ENCODE assay signal across 9 mouse cellular contexts in the genomic region with DNA sequence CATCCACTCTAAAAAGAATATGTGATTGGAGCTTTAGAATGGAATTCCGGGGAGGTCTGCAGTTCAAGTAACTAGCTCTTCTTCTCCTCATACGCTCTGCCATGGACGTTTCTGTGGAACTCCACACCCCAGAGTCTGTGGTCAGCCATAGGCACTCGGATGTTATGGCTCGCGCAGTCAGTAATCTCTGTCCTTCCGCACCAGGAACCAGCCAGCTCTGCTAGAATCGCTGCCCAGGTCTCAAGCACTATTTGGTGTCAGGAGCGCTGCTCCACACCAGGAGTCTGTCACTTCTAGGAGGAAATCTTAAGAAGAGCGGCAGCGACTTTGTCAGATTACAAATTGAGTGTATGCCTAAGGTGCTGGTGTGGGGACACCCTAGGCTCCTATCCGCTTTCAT. TPM values are rescaled to one million over a fixed set of nuclear protein-coding genes. Genes with fewer than 3 reads are reported as not detected.
DNase-seq lines count a peak whose midpoint lies in the region; ATAC-seq and TF ChIP-seq lines count a peak whose summit lies in the region.
"Had no signal": no experiment of that assay in that cellular context is flagged by ENCODE, and none has a peak within 500 bp of the region (broad histone marks: within the 10 kb centered on the region; RNA-seq: fewer than 3 reads in every experiment).

No protein-coding gene starts in this region.

- peak overlapping the region; percentile 67 for H3K4me2 ChIP-seq in embryonic facial prominence, embryonic 11.5 days (ENCODE audit: low read depth, low read length)
- H3K4me2 ChIP-seq in hindbrain, postnatal 0 days (ENCODE audit: low read depth, low read length), result peak overlapping the region; percentile 54; the same call in 1 of the 2 replicates
- H3K4me2 ChIP-seq in midbrain, embryonic 14.5 days (ENCODE audit: low read length), result peak overlapping the region; percentile 52

- peak; percentile 85 for DNase-seq in heart, adult 11 months
- DNase-seq in heart, postnatal 36 days, result no peak
- DNase-seq in embryonic facial prominence, embryonic 11.5 days (ENCODE audit: low spot score), result no peak
- no peak for DNase-seq in hindbrain, postnatal 0 days (ENCODE audit: low spot score)
- DNase-seq in midbrain, embryonic 14.5 days, result peak; percentile 18
- no peak for DNase-seq in right cerebral cortex, adult 2 months (ENCODE audit: low spot score in 2 of 2)
- DNase-seq in thymus, postnatal 25 days, result no peak
- no peak for DNase-seq in B cell, adult 2 months

- no peaks in the 10 kb centered on the region for H3K4me1 ChIP-seq in embryonic facial prominence, embryonic 11.5 days (ENCODE audit: control insufficient read depth, insufficient read depth, low read length)
- H3K4me1 ChIP-seq in hindbrain, postnatal 0 days (ENCODE audit: insufficient read depth, low read length), result no peaks in the 10 kb centered on the region
- peaks cover 9% of the 10 kb centered on the region; the same call in 1 of the 2 replicates for H3K4me1 ChIP-seq in midbrain, embryonic 14.5 days (ENCODE audit: control insufficient read depth, insufficient read depth, low read length)

- ATAC-seq in embryonic facial prominence, embryonic 11.5 days (replicated peaks; ENCODE audit: insufficient number of reproducible peaks, low FRiP score, low TSS enrichment, low read depth), result no peak
- no peak for ATAC-seq in hindbrain, postnatal 0 days
- no peak for ATAC-seq in midbrain, embryonic 14.5 days (ENCODE audit: low FRiP score, low TSS enrichment)
- ATAC-seq: activated CD4-positive, CD25-positive, alpha-beta regulatory T cell, adult 4 months had no signal

- peaks cover 40% of the 10 kb centered on the region for H3K27me3 ChIP-seq in embryonic facial prominence, embryonic 11.5 days (ENCODE audit: control insufficient read depth, insufficient read depth, low read length)
- peaks cover 79% of the 10 kb centered on the region for H3K27me3 ChIP-seq in hindbrain, postnatal 0 days (ENCODE audit: insufficient read depth, low read length)
- peaks cover 92% of the 10 kb centered on the region for H3K27me3 ChIP-seq in midbrain, embryonic 14.5 days (ENCODE audit: control insufficient read depth, insufficient read depth, low read length)

- no peaks in the 10 kb centered on the region for H3K36me3 ChIP-seq in embryonic facial prominence, embryonic 11.5 days (replicated peaks; ENCODE audit: control insufficient read depth, insufficient read depth, low read depth, low read length)
- H3K36me3 ChIP-seq in hindbrain, postnatal 0 days (ENCODE audit: insufficient read depth, low read length), result no peaks in the 10 kb centered on the region
- H3K36me3 ChIP-seq in midbrain, embryonic 14.5 days (ENCODE audit: control insufficient read depth, insufficient read depth, low read length), result no peaks in the 10 kb centered on the region

- no peak overlapping the region for H3K27ac ChIP-seq in embryonic facial prominence, embryonic 11.5 days (replicated peaks; ENCODE audit: low read depth, low read length)
- no peak overlapping the region for H3K27ac ChIP-seq in hindbrain, postnatal 0 days
- no peak overlapping the region for H3K27ac ChIP-seq in midbrain, embryonic 14.5 days (replicated peaks; ENCODE audit: low read depth, low read length)

- H3K9me3 ChIP-seq in embryonic facial prominence, embryonic 11.5 days (replicated peaks; ENCODE audit: control insufficient read depth, low read length), result no peaks in the 10 kb centered on the region
- H3K9me3 ChIP-seq in hindbrain, postnatal 0 days (ENCODE audit: low read length), result no peaks in the 10 kb centered on the region
- no peaks in the 10 kb centered on the region for H3K9me3 ChIP-seq in midbrain, embryonic 14.5 days (ENCODE audit: control insufficient read depth, low read length)

- intact Hi-C loops in heart, postnatal 36 days (cut with DNase I), result loop anchor here (5.0 to 10.0 kb wide), 4 partner anchors 326 to 1014 kb away; no protein-coding TSS in a partner anchor

- TF ChIP-seq CTCF in hindbrain, postnatal 0 days (IDR thresholded peaks at IDR 0.05; ENCODE audit: low read depth), result no peak

- H3K4me3 ChIP-seq in embryonic facial prominence, embryonic 11.5 days (ENCODE audit: low read depth, low read length), result peak overlapping the region; percentile 59
- no peak overlapping the region for H3K4me3 ChIP-seq in hindbrain, postnatal 0 days (ENCODE audit: low read length)
- peak overlapping the region; percentile 25; the same call in 1 of the 2 replicates for H3K4me3 ChIP-seq in midbrain, embryonic 14.5 days (replicated peaks; ENCODE audit: low read depth, low read length)

- H3K9ac ChIP-seq in embryonic facial prominence, embryonic 11.5 days (replicated peaks; ENCODE audit: low read length), result no peak overlapping the region; the same call in 1 of the 2 replicates
- no peak overlapping the region for H3K9ac ChIP-seq in hindbrain, postnatal 0 days (replicated peaks; ENCODE audit: low read length)
- H3K9ac ChIP-seq in midbrain, embryonic 14.5 days (replicated peaks; ENCODE audit: low read length), result no peak overlapping the region

- WGBS in embryonic facial prominence, embryonic 11.5 days, result 4% methylated on average over 12 of the region's 12 CpGs
- 2% methylated on average over 12 of the region's 12 CpGs for WGBS in hindbrain, postnatal 0 days
- WGBS in midbrain, embryonic 14.5 days, result 2% methylated on average over 12 of the region's 12 CpGs

RNA-seq across cellular contexts. Expression of a gene that starts 3.8 kb away (rescaled TPM):
- 1 to 10 TPM; 4.3 to 6.5 TPM for total RNA-seq in heart, postnatal 36 days (2021)
- polyA plus RNA-seq in embryonic facial prominence, embryonic 11.5 days (2014; fragmentation: Nextera tagmentation; extraction: Ambion mirVana), result 43.8 and 46.8 TPM in 2 replicates
- 8.7 and 17.6 TPM in 2 replicates for total RNA-seq in hindbrain, postnatal 0 days (2014; rRNA removed)
- polyA plus RNA-seq in hindbrain, postnatal 0 days (2015; fragmentation: Nextera tagmentation; extraction: Ambion mirVana), result 7.1 and 8.5 TPM in 2 replicates
- 0.42 and 8.2 TPM in 2 replicates for polyA plus RNA-seq in midbrain, embryonic 14.5 days (2014; fragmentation: Nextera tagmentation; extraction: Ambion mirVana)
- polyA plus RNA-seq: activated CD4-positive, CD25-positive, alpha-beta regulatory T cell, adult 4 months had no signal

Comparison
In these comparisons a context has a peak if more than half of its experiments do, and no peak if none do; other contexts are left out.
1. DNase-seq: peak in heart, adult 11 months (single experiment) and midbrain, embryonic 14.5 days (single experiment); none in heart, postnatal 36 days (0 of 2), embryonic facial prominence, embryonic 11.5 days (single experiment), hindbrain, postnatal 0 days (single experiment), right cerebral cortex, adult 2 months (0 of 2), thymus, postnatal 25 days (single experiment) and B cell, adult 2 months (0 of 2).
2. Peak in every context shown above with its lines, with median percentiles within 50 percentile points of each other: H3K4me2 ChIP-seq.